Mouse (Mus musculus): Measurements from ENCODE around the gene Ehmt1.

DNA sequence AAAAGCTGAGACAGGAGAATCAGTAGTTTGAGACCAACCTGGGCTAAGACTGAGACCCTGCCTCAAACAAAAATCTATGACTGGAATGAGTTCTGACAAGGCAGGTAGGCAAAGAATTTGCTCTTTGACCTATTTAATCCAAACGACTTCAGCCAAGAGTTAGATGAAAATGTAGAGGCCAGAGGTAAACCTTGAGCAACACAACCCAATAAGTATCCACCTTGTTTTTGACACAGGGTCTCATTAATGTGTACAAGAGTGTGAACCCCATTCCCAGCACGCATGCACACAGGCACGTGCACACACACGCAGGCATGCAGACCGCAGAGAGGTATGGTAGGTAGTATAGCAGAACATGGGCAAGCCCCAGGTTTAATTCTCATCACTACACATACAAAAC is 27.1 kb downstream of the Ehmt1 start:
- TF ChIP-seq POLR2A (IDR thresholded peaks at IDR 0.05; ENCODE audit: insufficient read depth, low read depth, low read length), result no peak
- TF ChIP-seq CTCF (IDR thresholded peaks at IDR 0.05; ENCODE audit: insufficient read depth, low read depth, low read length), result no peak
